Mouse (Mus musculus) right cerebral cortex, postnatal 36 days (tissue): ENCODE measurements around the gene Naa35.
"Not testable (repeated sequence)": the region's sequence is repeated elsewhere in the genome, so short reads cannot be mapped to it uniquely, and the experiment has no call there.

ENCODE experiments used
- DNase-seq, 2 experiments: peaks; one replicate each; pipeline ENCODE4 v3.0.0; 2022; ENCODE audit warnings: low spot score in 2 of 2, mixed read lengths in 1 of 2

Naa35 gene

DNA sequence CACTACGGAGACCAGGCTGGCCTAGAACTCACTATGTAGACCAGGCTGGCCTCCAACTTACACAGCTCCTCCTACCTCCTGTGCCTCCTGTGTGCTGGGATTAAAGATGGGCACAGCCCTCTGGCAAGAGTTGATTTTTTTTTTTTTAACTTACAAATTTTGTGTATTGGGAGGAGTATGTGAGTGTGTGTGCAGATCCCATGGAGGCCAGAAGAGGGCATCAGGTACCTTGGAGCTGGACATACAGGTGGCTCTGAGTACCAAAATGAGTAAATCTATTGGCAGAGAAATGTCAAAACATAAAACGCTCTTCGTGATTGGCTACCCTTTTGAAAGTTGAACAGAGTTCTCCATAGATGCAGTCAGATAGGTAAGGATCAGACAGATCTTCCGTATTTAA is 4.1 kb upstream of the Naa35 start:
- DNase-seq, result no peak

DNA sequence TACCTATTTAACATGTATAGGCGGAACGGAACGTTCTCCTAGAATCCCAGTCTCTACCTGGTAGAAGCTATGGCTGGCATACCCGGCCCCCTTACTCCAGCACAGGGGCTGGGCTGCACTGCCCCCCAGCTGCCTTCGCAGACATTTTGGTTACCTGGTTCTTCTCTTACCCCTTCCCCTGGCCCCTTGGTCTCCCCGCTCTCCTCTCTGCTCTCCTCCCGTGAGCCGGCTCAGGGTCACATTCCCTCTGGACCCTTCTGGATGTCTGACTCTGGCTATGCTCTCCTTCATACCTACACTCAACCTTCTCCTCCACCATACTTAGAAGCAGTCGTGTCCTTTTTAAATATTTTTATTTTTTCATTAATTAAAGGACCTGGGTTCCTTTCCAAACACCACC is 578 bp upstream of the Naa35 start:
- DNase-seq, result peak in 1 of 2 experiments; percentile 21

DNA sequence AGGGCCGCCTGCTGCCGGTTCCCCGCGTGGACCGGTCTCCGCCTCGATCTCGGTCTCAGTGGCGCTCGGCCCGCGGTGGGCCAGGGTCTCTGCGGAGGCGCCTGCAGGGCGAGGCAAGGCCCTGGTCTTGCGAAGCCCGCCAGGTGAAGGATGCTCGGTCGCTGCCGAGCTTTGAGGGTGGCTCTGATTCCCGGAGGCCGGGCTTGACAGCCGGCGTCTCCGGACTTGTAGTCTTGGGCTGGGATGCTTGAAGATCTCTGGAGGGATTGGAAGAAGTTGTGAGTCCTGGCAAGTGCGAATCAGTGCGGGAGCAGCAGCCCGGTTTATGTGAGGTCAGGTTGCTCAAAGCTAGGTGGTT is 568 bp downstream of the Naa35 start:
- DNase-seq, result no peak

DNA sequence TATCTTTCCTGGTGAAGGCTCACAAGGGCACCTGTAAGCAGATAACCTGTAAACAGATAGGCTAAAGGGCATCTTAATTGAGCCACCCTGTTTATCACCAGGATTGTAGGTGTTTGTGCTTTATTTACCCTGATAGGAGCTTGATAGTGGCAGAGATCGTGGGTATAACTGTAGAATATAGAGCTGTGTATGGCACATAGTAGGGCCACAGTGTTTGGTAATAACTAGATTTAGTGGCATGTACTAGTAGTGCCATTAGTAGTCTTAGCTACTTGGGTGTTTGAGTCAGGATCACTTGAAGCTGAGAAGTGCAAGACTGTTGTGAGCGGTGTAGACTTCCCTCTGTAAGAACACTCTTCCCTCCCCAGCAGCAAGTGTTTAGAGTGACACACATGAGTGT is 2.1 kb downstream of the Naa35 start:
- DNase-seq, result no peak

DNA sequence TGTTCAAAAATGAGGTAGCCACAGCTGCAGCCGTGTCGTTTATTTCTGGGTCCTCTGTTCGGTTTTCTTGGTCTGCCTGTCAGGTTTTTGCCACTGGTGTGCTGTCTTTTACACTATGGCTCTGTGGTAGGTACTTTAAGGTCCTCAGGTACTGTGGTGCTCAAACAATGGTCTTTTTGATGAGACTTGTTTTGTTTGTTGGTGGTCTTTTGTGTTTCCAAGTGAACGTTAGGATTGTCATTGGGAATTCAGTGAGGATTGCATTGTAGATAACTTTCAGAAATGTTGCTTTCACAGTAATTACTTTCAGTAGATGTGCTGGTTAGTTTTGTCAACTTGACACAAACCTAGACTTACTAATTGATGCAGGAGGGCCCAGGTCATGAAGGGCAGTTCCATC is 4.6 kb downstream of the Naa35 start:
- no peak for DNase-seq

DNA sequence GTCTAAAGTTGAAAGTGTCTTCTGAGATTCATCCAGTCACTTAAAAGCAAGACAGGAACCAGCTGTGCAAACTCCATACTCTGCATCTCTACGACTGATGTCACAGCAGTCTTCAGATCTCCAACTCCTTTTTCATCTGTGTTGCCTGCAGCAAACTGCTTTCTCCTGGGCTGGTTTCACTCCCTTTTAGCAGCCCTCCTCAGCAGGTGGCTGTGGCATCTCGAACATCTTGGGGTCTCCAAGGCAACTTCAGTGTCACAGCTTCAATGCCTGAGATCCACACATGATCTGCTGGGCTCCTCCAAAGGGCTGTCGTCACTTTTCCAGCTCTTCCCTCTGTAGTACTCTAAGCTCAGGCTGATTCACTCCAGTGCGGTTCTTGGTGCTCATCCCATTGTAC is 5.6 kb downstream of the Naa35 start:
- DNase-seq, result no peak

DNA sequence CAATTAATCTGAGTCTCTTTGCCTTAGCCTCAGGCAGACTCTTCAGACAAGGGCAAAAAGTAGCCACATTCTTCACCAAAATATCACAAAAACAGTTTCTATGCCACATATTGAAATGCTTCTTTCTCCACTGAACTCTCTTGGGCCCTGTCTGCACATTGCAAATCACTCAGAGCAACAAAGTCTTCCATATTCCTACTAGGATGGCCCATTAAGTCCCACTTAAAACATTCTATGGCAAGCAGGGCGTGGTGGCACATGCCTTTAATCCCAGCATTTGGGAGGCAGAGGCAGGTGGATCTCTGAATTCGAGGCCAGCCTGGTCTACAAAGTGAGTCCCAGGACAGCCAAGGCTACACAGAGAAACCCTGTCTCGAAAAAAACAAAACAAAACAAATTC is 7.0 kb downstream of the Naa35 start:
- DNase-seq, result not testable (repeated sequence)

DNA sequence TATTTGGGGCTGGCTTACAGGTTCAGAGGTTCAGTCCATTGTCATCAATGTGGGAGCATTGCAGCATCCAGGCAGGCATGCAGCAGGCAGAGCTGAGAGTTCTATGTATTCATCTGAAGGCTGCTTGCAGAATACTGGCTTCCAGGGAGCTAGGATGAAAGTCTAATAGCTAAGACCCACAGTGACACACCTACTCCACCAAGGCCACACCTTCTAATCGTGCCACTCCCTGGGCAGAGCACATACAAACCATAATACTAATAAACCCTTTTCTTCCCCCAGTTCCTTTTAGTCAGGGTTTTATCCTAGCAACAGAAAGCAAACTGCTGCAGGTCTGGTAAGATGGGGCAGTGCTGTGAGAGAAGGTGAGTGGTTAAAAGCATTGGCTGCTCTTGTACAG is 7.6 kb downstream of the Naa35 start:
- DNase-seq, result no peak

DNA sequence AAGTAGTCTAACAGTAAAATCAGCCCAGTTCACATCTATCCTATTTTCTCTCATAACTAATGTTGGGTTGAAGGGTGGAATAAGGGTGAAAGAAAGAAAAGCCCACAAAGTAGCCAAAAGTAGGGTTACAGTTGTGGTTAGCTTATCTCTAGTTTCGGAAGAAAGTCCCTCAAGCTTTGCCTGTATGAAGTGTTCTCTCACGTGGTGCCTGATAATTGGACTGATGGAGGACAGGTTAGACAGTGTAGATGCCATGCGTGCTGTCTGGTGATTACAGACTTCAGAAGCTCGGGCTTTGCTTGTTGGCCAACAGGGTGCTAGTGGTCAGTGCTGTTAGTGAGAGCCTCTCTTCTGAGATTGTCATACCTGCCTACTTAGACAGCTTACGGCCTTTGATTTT is 18.0 kb downstream of the Naa35 start:
- no peak for DNase-seq

DNA sequence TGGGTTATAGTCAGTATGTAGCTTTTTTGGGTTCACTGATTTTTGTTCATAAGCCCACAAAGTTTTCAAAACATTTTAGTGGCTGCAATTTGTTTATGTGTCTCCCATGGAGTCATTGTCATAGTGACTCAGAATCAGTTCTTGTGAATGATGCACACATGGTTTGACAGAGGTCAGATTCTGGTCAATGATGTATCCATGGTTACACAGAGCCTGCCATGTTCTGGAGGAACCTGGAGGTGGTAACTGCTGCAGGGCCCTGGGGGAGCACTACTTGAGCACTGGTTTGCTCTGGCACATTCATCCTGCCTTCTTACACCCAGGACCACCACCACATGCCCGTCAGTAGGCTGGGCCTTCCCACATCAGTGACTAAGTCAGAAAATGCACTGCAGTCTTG is 19.5 kb downstream of the Naa35 start:
- no peak for DNase-seq

DNA sequence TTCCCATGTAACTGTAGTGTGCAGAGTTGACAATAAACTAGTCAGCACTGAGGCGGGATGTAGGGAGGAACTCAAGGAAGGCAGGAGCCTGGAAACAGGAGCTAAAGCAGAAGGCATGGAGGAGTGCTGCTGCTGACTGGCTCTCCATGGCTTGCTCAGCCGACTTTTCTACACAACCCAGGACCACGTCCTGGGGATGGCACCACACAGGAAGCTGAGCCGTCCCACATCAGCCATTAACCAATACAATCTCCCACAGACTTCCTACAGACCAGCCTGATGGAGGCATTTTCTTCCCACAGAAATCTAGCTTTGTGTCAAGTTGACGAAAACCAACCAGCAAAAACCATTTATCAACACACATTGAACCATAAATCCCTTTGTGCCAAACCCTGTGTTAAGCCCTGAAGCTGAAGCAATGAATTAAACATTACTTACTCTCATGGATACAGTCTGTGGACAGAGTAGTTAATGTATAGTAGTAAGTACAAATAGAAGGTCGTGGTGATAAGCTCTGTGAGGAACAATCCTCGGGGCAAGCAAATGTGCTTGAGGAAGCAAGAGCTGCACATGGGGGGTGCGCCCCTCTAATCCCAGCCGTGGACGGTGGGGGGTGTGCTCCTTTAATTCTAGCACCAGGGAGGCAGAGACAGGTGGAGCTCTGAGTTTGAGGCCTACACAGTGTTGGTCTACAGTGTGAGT is 20.3 kb downstream of the Naa35 start:
- DNase-seq, result no peak

DNA sequence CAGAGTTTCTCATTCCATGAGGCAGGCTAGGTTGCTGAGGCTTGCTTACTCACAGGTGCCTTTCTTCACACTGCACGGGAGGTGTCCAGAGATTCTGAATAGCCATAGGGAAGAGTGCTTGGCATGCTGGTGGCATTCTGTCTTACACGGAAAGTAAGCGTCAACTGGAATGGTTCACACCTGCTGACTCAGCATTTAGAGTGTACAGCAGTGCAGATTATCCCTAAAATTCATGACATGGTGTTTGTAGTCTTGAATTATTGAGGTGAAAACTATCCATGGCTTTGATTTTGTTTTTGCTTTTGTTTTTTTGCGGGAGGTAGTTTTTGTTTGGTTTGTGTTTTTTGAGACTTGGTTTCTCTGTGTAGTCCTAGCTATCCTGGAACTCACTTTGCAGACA is 24.8 kb downstream of the Naa35 start:
- DNase-seq, result no peak

DNA sequence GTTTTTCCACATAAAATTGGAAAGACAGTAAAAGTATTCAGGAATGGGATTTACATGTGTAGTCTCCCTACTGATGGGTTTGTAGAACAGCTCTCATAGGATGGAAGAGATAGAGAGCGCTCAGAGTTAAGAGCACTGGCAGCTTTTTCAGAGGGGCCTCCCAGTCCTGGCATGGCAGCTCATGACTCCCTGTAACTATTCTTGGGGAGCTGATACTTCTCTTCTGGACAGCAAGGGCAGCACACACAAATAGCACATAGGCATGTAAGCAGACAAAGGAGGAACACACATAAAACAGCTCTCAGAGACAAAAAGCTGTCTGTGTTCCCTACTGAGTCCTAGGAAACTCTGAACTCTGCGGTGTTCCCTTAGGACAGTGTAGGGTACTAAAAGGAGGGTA is 25.4 kb downstream of the Naa35 start:
- no peak for DNase-seq

DNA sequence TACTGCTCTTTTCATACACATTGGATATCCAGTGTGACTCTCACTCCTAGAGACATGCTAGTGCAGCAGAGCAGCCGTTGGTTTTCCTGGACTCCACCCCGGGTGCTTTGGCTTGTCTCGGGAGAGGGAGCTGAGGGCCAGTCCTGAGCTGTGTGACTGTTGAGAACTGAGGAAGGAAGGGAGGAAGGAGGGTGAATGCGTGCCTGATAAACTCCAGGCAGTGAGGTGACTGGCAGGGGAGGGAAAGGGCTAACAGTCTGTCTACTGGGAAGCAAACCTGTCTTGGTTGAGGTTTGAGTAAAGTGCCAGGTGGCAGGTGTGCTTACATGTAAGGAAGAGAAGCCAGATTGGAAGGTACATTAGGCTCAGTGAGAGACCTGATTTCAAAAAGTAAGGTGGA is 28.8 kb downstream of the Naa35 start:
- no peak for DNase-seq

DNA sequence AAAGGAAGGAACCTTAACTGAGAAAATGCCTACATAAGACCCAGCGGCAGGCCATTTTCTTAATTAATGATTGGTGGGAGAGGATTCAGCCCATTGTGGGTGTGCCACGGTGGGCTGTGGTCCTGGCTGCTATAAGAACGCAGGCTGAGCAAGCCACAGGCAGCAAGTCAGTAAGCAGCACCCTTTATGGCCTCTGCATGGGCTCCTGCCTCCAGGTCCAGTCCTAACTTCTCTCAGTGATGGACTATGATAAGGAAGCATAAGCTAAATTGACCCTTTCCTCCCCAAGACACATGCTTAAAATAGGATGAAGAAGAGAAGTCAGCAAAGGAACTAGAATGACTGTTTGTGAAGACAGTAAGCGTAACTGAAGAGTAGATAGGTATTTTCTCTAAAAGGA is 30.1 kb downstream of the Naa35 start:
- DNase-seq, result no peak

DNA sequence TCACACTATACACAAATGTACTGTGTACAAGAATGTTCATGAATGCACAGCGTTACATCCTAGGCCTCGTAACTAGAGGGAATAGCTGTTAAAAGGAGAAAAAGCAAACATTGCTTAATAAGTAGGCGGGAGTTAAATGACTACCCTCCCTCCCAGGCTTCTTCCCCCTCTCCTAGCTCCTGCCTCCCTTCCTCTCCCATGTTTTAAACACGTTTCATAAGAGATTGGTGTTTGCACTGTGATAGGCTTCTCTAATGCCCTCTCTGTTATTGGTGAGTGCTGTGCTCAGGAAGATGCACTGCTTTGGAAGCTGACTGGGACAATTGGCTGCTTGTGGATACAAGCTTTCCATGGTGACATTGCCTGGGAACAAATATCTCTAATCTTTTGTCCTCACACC is 30.5 kb downstream of the Naa35 start:
- DNase-seq, result no peak

DNA sequence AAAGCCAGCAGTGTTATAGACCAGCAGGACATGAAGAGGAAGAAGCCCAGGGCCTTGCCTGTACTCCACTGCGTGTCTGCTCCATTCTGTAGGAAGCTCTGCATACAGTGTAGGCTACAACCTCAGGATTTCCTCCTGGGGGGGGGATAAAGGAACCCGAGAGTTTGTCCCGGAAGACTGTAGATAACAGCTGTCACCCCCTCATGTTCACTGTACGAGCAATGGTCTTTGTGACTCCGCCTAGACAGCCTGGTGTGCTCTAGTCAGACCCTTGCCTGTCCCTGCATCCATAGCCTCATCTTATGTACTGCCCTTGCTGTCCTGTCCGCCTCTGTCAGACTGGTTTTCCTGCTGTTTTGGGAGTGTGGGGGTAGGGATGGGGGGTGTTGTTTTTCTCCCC is 33.4 kb downstream of the Naa35 start:
- DNase-seq, result no peak

DNA sequence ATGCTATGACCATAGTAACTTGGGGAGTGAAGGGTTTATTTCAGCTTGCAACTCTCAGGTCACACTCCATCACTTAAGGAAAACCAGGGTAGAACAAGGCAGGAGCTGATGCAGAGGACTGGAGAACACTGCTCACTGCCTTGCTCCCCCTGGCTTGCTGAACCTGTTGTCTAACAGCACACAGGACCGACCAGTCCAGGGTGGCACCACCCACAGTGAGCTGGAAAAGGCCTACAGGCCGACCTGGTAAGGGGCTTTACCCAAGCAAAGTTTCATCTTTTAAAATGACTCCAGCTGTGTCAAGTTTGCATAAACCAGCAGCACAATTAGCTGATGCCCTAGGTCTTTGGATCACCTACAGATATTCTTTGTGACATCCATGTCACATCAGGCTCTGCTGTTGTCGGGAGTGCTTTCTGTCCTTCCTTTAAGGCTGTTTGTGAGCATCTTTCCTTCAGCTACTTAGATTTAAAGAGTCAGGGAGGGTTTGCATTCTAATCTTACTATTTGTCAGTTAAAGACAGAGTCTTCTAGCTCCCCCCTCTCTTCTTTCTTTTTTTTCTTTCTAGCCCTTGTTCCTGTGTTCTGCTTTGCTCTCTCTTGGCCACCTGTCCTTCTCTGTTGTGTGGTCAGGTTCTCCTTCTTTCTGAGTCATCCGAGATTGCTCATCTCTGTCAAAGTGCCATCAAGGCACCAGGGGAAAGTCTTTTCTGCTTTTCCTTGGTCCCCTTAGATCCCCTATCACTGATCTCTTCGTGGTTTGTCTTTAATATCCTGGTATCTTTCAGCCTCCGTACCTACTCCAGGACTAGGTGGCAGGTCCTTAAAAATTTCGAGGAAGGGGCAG is 36.8 kb downstream of the Naa35 start:
- DNase-seq, result no peak

DNA sequence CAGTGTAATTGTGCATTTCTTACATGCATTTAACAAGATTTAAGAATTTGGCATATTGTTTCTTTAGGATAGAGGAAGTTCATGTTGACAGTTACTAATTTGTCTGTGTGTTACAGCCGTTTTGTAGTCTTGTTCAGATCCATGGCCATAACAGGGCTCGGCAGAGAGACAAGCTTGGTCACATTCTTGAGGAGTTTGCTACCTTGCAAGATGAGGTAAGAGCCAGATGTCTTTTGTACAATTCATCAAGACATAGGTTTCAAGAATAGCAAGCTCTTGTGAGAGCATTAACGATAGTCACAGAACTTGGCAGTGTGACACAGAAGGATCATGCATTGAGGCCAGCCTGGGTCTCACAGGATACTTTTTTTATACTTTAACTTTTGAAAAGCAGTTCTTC is 39.3 kb downstream of the Naa35 start:
- no peak for DNase-seq

DNA sequence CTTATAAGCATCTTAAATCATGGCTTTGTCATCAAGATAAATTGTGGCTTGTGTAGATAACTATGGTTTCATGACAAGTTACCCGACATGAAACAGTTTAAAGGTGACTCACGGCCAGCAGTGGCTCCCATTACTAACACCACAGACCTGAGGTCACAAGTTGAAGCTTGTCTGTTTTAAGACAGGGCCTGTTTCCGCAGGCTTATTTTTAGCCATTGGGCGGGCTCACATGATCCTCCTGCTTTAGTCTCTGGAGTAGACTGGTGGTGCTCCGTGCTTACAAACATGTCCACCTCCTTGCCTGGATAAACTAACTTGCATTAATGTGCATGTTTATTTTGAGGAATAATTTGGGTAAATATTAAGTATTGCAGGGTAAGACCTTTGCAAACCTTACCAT is 39.8 kb downstream of the Naa35 start:
- DNase-seq, result no peak

DNA sequence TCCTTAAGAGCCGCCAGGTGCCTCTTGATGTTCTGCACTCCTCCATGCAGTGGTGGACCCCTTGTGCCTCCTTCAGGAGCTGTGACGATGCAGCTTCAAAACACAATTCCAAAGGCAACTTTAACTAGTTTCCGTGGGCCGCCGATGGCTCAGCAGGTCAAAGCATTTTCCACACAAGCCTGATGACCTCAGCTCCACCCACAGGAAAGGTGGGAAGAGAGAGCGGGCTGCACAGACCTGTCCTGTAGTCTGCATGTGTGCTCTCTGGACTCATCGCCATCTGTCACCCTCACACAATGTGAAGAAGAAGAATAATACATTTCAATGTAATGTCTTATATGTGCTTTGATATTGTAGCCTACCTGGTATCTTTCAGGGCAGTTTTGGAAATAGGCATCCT is 41.7 kb downstream of the Naa35 start:
- no peak for DNase-seq

DNA sequence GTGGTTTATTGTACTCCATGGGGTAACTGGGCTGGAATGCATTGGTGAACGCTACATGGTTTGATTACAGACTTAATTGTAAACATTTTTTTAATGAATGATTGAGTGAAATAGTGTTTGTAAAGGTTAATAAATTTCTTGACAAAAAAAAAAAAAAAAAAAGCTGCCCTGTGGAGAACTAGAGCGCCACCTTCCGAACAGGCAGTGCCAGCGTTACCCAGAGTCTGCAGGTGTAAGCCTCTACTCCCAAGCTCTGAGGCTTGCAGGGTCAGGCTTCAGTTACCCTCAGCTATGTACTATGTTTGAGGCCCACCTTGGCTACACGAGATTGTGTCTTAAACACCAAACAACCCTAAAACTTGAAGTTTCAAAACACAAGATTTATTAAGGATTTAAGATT is 49.6 kb downstream of the Naa35 start:
- DNase-seq, result no peak

DNA sequence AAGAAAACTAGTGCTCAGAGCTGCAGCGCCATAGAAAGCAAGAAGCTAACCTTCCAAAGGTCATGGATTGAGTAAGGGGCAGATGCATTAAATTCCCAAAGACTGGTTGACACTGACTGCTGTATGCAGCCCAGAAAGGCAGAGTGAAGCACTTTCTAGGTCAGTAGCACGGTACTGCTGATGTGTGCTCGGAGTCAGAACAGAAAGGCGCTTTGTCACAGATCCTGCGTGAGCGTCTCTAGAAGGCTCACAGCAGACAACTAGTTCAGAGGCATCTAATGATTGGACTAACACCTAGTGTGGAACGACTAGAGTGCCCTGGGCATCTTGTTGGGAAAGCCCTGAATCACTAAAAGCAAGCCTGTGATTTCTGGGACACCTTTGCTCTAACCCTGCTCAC is 52.7 kb downstream of the Naa35 start:
- no peak for DNase-seq
